Mouse (Mus musculus) midbrain, embryonic 15.5 days (tissue): ENCODE measurements at regions not wholly inside any gene's neighbourhood (a gene's known extent, or its start where the extent isn't known, plus 50 kb on each side); places are given as distances from the start of the nearest gene placed in this dataset.

Experiments used
- ATAC-seq: fragments of 200-750 bp; cut with Nextera tagmentation; replicated peaks from 2 replicates; pipeline ENCODE4 v1.8.0; 2017; ENCODE audit warnings: moderate TSS enrichment
- H3K27ac ChIP-seq: fragments of 300-500 bp; sonication (generic); 2 replicates; pipeline ENCODE4 v1.5.1; 2015; ENCODE audit warnings: mild to moderate bottlenecking, inconsistent platforms
- H3K27me3 ChIP-seq: fragments of 300-500 bp; sonication (generic); replicated peaks from 2 replicates; pipeline ENCODE4 v1.6.1; 2015; ENCODE audit warnings: inconsistent platforms
- H3K36me3 ChIP-seq: fragments of 300-500 bp; sonication (generic); replicated peaks from 2 replicates; pipeline ENCODE4 v1.6.1; 2015; ENCODE audit warnings: inconsistent platforms
- H3K4me1 ChIP-seq: fragments of 300-500 bp; sonication (generic); 2 replicates; pipeline ENCODE4 v1.6.1; 2015; ENCODE audit warnings: inconsistent platforms
- H3K4me2 ChIP-seq: fragments of 300-500 bp; sonication (generic); 2 replicates; pipeline ENCODE4 v1.6.1; 2015; ENCODE audit warnings: inconsistent platforms, mild to moderate bottlenecking, moderate library complexity
- H3K4me3 ChIP-seq: fragments of 300-500 bp; sonication (generic); 2 replicates; pipeline ENCODE4 v1.5.1; 2015; ENCODE audit warnings: mild to moderate bottlenecking, inconsistent platforms
- H3K9ac ChIP-seq: fragments of 300-500 bp; sonication (generic); 2 replicates; pipeline ENCODE4 v1.6.1; 2015; ENCODE audit warnings: mild to moderate bottlenecking, inconsistent platforms
- H3K9me3 ChIP-seq: fragments of 300-500 bp; sonication (generic); 2 replicates; pipeline ENCODE4 v1.6.1; 2016; ENCODE audit warnings: inconsistent platforms
- WGBS: fragments of 180-500 bp; shearing (Covaris S2); methylation state at CpG from one replicate; pipeline ENCODE4 v1.1.7; 2015; ENCODE audit warnings: mixed read lengths; 5-methylcytosine and 5-hydroxymethylcytosine counted together

DNA sequence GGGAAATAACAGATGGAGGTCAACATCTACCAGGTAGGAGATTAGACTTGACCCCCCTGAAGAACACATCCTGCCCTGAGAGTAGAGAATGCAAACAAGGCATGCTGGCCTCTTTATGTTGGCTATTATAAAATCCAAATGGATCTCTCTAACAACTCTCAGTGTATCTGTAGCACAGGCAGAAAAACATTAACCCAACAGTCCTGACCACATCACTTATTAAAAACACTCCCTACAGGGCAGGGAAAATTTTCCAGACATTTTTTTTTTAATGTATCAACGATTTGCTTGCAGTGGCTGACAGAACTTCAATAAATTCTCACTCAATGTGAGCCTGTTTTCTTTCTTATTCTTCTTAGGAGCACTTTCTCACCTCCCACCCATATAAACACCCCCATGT, 511.4 kb downstream of the Cdk5rap2 start:
- H3K4me3 ChIP-seq, result no peak overlapping the region
- H3K9ac ChIP-seq, result no peak overlapping the region
- H3K9me3 ChIP-seq, result no peaks in the 10 kb centered on the region
- H3K27me3 ChIP-seq, result no peaks in the 10 kb centered on the region
- no peak overlapping the region for H3K27ac ChIP-seq
- H3K36me3 ChIP-seq, result no peaks in the 10 kb centered on the region
- no peaks in the 10 kb centered on the region for H3K4me1 ChIP-seq
- WGBS, result 79% methylated on average over 1 of the region's 1 CpGs
- ATAC-seq, result no peak
- no peak overlapping the region for H3K4me2 ChIP-seq

DNA sequence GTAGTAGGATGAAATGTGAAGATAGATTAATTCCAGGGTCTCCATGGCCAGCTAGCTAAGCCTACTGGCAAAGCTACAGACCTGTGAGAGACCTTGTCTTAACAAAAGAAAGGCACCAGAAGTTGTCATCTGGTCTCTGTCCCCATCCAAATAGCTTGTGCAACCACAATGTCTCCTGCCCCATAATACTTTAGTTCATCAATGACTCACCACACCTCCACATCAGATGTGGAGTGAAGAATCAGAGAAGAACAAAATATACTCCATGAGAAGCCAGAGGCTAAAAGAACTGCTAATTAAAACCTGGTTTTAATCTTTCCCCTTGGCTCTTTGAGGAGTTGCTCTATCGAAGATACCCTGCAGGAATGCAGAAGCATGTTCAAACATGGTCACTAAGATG, 514.1 kb downstream of the Cdk5rap2 start:
- H3K9me3 ChIP-seq, result no peaks in the 10 kb centered on the region
- no peaks in the 10 kb centered on the region for H3K4me1 ChIP-seq
- WGBS, result 77% methylated on average over 1 of the region's 1 CpGs
- no peaks in the 10 kb centered on the region for H3K36me3 ChIP-seq
- no peak overlapping the region for H3K4me2 ChIP-seq
- no peak overlapping the region for H3K27ac ChIP-seq
- no peaks in the 10 kb centered on the region for H3K27me3 ChIP-seq
- H3K9ac ChIP-seq, result no peak overlapping the region
- H3K4me3 ChIP-seq, result no peak overlapping the region
- no peak for ATAC-seq

DNA sequence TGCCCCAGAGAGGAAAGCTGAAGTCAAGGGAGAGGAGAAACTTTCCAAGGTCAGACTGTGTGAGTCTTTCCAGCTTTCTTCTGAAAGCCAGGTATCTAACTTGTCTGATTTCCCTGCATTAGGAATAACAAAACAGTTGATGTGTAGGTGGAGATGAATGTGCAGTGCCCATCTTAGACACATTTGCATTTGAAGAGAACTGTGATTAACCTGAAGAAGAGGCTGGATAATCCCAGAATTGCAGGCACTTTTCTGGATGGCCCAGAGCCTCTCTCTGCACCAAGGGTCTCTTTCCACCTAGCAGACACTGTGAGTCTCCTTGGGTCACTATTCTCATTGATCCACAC, 517.4 kb downstream of the Cdk5rap2 start:
- H3K4me3 ChIP-seq, result no peak overlapping the region
- H3K4me1 ChIP-seq, result 0 out of 2 replicates have a peak, but pooled peaks cover 4% of the 10 kb centered on the region
- ATAC-seq, result no peak
- H3K27ac ChIP-seq, result no peak overlapping the region
- H3K4me2 ChIP-seq, result no peak overlapping the region
- no peaks in the 10 kb centered on the region for H3K27me3 ChIP-seq
- H3K9me3 ChIP-seq, result no peaks in the 10 kb centered on the region
- no peaks in the 10 kb centered on the region for H3K36me3 ChIP-seq
- no peak overlapping the region for H3K9ac ChIP-seq

DNA sequence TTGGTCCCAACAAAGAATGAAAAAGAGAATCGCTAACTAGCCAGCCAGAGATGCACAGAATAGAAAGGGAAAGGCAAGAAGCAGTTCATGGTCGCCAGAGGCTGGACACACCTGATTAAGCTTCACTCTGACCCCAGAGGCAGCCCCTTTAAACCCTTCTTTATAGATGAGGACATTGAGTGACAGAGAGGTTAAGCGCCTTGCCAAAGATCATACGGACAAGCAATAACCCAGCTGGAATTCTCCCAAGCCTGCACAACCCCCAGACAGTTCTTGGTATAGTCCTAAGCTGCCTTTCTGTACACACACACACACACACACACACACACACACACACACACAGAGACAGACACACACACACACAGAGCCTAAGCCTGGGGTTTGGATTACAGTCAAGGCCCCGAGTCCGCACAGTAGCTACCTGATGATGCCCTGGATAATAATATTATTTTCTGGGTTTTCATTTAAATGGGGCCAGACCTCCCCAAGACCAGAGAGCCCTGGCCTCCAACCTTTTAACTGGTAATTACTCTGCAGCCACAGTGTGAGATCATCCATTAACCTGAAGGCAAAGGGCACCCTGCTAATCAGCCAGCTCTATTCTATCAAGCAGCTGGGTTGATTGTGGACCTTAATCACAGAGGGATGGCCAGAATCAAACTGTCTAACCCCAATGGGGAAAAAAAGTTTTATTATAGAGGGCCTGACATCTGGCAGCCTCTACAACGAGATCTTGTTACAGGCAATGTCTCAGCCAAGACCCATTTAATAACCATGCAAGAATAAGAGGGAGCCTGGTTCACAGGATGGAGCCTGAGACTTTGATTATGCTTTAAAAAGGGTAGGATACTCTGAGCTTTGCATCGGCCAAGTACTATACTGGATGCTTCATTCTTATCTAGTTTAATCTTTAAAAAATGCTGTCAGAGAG, 518.1 kb downstream of the Cdk5rap2 start:
- ATAC-seq, result no peak
- Histone ChIP-seq H3K36me3 (no peaks in the 10 kb centered on the region), H3K4me1 (0 out of 2 replicates have a peak, but pooled peaks cover 4% of the 10 kb centered on the region), H3K4me3 (no peak overlapping the region), H3K27ac (no peak overlapping the region), H3K9ac (no peak overlapping the region), H3K9me3 (no peaks in the 10 kb centered on the region), H3K27me3 (no peaks in the 10 kb centered on the region), H3K4me2 (no peak overlapping the region)
- 26% methylated on average over 8 of the region's 8 CpGs for WGBS

DNA sequence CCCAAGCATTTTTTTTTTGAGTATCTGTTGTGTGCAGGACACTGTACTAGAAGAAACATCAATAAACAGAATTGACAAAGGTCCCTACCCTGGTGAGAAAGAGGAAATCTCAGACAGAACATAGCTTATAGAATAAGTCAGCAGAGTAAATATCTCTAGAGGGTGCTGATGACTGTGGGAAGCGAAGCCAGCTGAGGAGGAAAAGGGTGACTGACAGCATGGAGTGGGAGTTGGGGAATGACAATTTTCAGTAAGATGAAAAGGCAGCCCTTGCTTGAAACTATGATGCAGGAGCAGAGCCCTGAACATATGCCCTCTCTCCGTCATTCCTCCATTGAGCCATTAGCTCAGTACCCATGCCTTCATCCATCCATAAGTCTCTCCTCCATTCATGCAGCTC, 519.6 kb downstream of the Cdk5rap2 start:
- Histone ChIP-seq H3K9ac (no peak overlapping the region), H3K4me2 (no peak overlapping the region), H3K36me3 (no peaks in the 10 kb centered on the region), H3K27me3 (no peaks in the 10 kb centered on the region), H3K27ac (no peak overlapping the region), H3K4me1 (0 out of 2 replicates have a peak, but pooled peaks cover 4% of the 10 kb centered on the region), H3K9me3 (no peaks in the 10 kb centered on the region), H3K4me3 (no peak overlapping the region)
- 60% methylated on average over 2 of the region's 2 CpGs for WGBS
- ATAC-seq, result no peak

DNA sequence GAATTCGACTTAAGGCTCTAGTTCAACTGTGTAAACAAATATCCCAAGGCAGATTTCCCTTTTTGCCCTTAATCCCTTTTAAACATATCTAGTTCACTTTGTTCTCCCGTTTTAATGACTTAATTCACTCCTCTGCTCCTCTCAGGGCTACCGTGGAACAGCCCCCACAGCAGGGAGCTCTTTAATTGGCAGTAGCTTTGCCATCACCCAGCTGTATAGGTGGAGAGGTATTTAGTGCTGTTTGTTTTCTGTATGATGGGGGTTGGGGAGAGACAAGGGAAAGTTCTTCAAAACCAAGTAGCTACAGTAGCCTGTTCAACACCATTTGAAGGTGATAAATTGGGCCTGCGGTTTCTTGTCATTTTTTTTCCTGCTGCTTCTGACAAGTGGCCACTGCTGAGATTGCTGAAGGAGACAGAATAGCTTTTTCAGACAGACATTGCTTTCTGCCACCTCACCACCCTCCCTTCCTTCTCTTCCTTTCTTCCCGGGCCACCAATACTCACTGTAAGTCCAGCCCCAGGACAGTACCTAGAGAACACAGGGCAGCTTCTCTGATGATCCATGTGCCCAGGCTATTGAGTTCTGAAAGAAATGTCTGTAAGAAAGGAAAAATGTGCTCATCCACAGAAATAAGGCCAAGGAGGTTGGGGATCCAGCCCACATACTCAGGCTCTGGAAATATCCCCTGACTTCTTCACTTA, 520.2 kb downstream of the Cdk5rap2 start:
- 21% methylated on average over 5 of the region's 5 CpGs for WGBS
- H3K4me2 ChIP-seq, result no peak overlapping the region
- H3K9ac ChIP-seq, result no peak overlapping the region
- no peaks in the 10 kb centered on the region for H3K27me3 ChIP-seq
- no peak overlapping the region for H3K4me3 ChIP-seq
- 0 out of 2 replicates have a peak, but pooled peaks cover 4% of the 10 kb centered on the region for H3K4me1 ChIP-seq
- no peaks in the 10 kb centered on the region for H3K9me3 ChIP-seq
- no peaks in the 10 kb centered on the region for H3K36me3 ChIP-seq
- H3K27ac ChIP-seq, result no peak overlapping the region
- ATAC-seq, result peak; percentile 91

DNA sequence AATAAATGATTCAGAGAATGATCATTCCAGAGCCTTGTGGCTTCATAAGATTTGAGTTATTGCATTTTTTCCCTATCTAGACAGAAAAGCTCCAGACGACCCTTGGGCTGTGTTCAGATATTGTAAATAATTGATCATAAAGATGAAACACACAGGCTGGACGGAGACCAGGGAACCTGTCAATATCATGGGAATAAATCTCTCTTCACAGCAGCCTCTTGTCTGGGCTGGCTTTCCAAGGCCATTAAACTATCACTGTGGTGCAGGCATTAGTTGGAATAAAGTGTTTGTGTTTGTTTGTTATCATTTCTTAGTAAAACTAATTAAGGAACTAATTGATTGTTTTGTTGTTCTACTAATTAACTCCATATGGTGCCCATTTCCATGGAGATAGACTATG, 533.5 kb downstream of the Cdk5rap2 start:
- Histone ChIP-seq H3K4me3 (no peak overlapping the region), H3K9me3 (no peaks in the 10 kb centered on the region), H3K27me3 (no peaks in the 10 kb centered on the region), H3K9ac (no peak overlapping the region), H3K36me3 (no peaks in the 10 kb centered on the region), H3K4me1 (no peaks in the 10 kb centered on the region), H3K4me2 (no peak overlapping the region), H3K27ac (no peak overlapping the region)
- 55% methylated on average over 2 of the region's 2 CpGs for WGBS
- no peak for ATAC-seq

DNA sequence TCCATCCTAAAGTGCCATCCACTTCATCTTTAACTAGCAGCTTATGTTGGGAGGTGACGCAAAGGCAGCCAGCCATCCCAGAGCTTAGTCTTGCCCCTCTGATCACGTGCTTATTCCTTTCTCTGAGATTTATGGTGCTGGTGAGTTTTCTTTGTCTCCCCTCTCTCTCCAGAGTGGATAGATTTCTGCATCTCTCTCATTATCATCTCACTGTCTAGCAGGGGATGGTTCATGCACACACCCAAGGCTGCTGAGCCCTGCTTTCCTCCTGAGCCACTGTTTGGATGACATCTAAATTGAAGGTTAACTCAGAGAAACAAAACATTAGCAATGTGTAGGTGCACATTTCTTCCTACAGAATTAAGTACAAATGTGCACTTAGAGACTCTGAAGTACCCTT, 539.6 kb downstream of the Cdk5rap2 start:
- H3K9me3 ChIP-seq, result no peaks in the 10 kb centered on the region
- H3K27me3 ChIP-seq, result no peaks in the 10 kb centered on the region
- 44% methylated on average over 2 of the region's 2 CpGs for WGBS
- no peak overlapping the region for H3K4me2 ChIP-seq
- no peaks in the 10 kb centered on the region for H3K36me3 ChIP-seq
- H3K27ac ChIP-seq, result no peak overlapping the region
- no peak overlapping the region for H3K4me3 ChIP-seq
- H3K4me1 ChIP-seq, result no peaks in the 10 kb centered on the region
- ATAC-seq, result no peak
- no peak overlapping the region for H3K9ac ChIP-seq

DNA sequence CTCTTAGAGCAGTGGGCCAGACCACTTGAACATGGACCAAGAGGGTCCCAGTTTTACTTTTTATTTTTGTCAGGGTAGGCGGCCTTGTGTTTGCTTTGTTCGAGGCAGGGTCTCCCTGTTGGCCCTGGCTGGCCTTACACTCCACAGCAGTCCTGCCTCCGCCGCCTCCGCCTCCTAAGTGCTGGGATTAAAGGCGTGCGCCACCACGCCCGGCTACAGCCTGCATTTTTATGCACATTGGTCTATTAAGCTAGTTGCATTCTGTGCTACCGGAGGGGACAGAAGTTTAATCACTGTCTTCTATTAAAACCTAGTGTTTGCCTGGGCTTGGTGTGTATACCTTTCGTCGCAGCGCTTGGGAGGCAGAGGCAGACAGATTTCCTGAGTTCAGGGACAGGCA, 555.2 kb downstream of the Cdk5rap2 start:
- H3K36me3 ChIP-seq, result no peaks in the 10 kb centered on the region
- H3K4me3 ChIP-seq, result no peak overlapping the region
- H3K4me2 ChIP-seq, result no peak overlapping the region
- 95% methylated on average over 13 of the region's 13 CpGs for WGBS
- ATAC-seq, result no peak
- no peaks in the 10 kb centered on the region for H3K9me3 ChIP-seq
- no peaks in the 10 kb centered on the region for H3K27me3 ChIP-seq
- H3K4me1 ChIP-seq, result no peaks in the 10 kb centered on the region
- no peak overlapping the region for H3K9ac ChIP-seq
- H3K27ac ChIP-seq, result no peak overlapping the region

DNA sequence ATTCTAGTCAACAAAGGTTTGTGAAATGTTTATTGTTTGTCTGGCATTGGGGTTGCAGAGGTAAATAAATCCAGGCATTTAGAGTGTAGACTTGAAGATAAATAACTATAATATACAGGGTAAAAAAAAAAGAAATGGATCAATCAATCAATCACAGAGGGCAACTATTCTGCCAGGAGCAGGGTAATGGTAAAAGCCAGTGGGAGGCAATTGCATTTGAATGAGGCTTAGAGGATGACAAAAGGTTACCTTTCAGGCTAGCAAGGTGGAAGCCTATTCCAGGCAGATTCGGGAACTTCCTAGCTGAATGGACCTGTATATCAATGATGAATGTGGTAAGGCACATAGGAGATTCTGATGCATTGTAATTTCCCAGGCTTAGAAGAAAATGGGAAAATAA, 557.6 kb downstream of the Cdk5rap2 start:
- no peak overlapping the region for H3K9ac ChIP-seq
- no peak for ATAC-seq
- 35% methylated on average over 1 of the region's 1 CpGs for WGBS
- no peak overlapping the region for H3K4me3 ChIP-seq
- H3K27me3 ChIP-seq, result no peaks in the 10 kb centered on the region
- no peaks in the 10 kb centered on the region for H3K36me3 ChIP-seq
- no peak overlapping the region for H3K4me2 ChIP-seq
- H3K4me1 ChIP-seq, result no peaks in the 10 kb centered on the region
- H3K9me3 ChIP-seq, result no peaks in the 10 kb centered on the region
- no peak overlapping the region for H3K27ac ChIP-seq

DNA sequence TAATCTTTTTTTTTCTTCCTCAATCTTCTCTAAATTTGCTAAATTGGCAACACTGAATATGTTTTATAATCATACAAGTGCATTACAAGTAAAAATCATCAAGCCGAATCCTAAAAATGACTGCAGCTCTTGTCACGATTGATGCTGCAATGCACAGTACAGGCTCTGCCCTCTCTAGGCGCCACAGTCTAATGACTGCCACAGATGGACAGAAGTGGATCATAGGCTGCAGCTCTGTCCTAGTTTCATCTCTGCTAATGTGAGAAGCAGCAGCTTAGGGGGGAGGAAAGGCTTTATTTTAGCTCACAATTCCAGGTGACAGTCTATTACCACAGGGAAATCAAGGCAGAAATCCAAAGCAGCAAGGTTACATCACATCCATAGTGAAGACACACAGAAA, 560.8 kb downstream of the Cdk5rap2 start:
- Histone ChIP-seq H3K9ac (no peak overlapping the region), H3K36me3 (no peaks in the 10 kb centered on the region), H3K4me3 (no peak overlapping the region), H3K4me1 (no peaks in the 10 kb centered on the region), H3K27ac (no peak overlapping the region), H3K9me3 (no peaks in the 10 kb centered on the region), H3K4me2 (no peak overlapping the region), H3K27me3 (no peaks in the 10 kb centered on the region)
- 91% methylated on average over 3 of the region's 3 CpGs for WGBS
- no peak for ATAC-seq

DNA sequence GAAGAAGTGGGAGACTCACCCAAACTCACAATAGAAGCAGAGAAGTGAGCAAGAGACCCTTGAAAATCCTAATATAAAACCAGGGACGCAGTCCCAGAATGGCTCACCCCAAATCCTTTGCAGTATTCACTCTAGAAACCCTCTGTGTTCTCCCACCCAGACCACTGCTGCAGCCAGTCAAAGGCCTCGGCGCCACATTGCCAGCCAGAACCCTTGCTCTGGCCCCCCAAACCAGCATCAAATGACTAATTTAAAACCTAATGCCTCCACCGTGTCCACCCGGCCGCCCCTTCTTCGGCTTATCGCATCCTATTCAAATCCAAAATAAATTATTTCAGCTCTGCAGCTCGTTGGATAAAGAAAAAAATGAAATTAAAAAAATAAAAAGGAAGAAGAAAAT, 570.4 kb downstream of the Cdk5rap2 start:
- H3K27ac ChIP-seq, result no peak overlapping the region
- H3K4me1 ChIP-seq, result peaks cover 3% of the 10 kb centered on the region; the same call in 1 of the 2 replicates
- 0 out of 2 replicates have a peak, but pooled peaks have one; percentile 45 for ATAC-seq
- no peak overlapping the region for H3K9ac ChIP-seq
- H3K36me3 ChIP-seq, result no peaks in the 10 kb centered on the region
- H3K27me3 ChIP-seq, result no peaks in the 10 kb centered on the region
- no peaks in the 10 kb centered on the region for H3K9me3 ChIP-seq
- H3K4me2 ChIP-seq, result no peak overlapping the region
- H3K4me3 ChIP-seq, result no peak overlapping the region
- WGBS, result 50% methylated on average over 9 of the region's 9 CpGs

DNA sequence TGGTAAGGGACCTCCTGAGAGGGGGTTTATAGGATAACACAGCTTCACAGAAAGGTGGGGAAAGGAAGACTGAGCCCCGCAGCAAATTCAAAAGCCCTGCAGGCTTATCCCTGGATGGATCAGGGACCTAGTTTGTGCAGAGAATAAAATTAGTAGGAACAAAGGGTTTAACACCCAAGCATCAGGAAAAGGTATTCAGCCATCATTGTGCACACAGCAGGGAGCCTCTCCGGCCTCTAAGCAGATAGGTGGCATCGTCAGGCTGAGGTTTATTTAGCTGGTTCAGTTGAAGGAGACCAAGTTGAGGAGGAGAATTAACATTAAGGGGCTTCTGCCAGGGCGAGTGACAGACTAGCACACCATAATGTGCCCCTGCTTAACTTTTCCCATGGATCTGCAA, 571.3 kb downstream of the Cdk5rap2 start:
- Histone ChIP-seq H3K27me3 (no peaks in the 10 kb centered on the region), H3K4me2 (no peak overlapping the region), H3K4me1 (peaks cover 3% of the 10 kb centered on the region; the same call in 1 of the 2 replicates), H3K36me3 (no peaks in the 10 kb centered on the region), H3K9ac (no peak overlapping the region), H3K27ac (no peak overlapping the region), H3K9me3 (no peaks in the 10 kb centered on the region), H3K4me3 (no peak overlapping the region)
- 17% methylated on average over 4 of the region's 4 CpGs for WGBS
- ATAC-seq, result peak; percentile 39; the same call in 1 of the 2 replicates
